Mouse (Mus musculus) CH12.LX (cell line): ENCODE measurements around the gene Hist1h4d. TPM values are rescaled to one million over a fixed set of nuclear protein-coding genes. Genes with fewer than 3 reads are reported as not detected.

Source experiments
- DNase-seq: peaks from one replicate; pipeline ENCODE4 v3.0.0-alpha.2; 2013; ENCODE audit errors: extremely low read depth
- H3K27ac ChIP-seq: 2 replicates; pipeline ENCODE4 v1.5.1; 2012; ENCODE audit warnings: low read depth, mild to moderate bottlenecking, control low read depth, moderate library complexity; ENCODE audit not compliant: insufficient read depth
- H3K27me3 ChIP-seq: replicated peaks from 2 replicates; pipeline ENCODE3; 2012; ENCODE audit warnings: inconsistent platforms
- H3K36me3 ChIP-seq, 2 experiments: replicated peaks in 1 of 2; 2 replicates each; pipeline versions ENCODE3 to v1.6.1; 2012; ENCODE audit warnings: inconsistent platforms in 1 of 2, low read length in 1 of 2, mild to moderate bottlenecking in 1 of 2, mixed read lengths in 1 of 2, moderate library complexity in 1 of 2; ENCODE audit not compliant: control insufficient read depth in 1 of 2, insufficient read depth in 1 of 2
- H3K4me1 ChIP-seq, 2 experiments: 2 replicates each; pipeline ENCODE4 v1.6.1; 2012; ENCODE audit warnings: inconsistent platforms in 1 of 2, moderate library complexity in 1 of 2; ENCODE audit not compliant: insufficient read depth in 2 of 2, control insufficient read depth in 1 of 2
- H3K4me2 ChIP-seq: 2 replicates; pipeline ENCODE4 v1.6.1; 2012; ENCODE audit warnings: low read depth, mild to moderate bottlenecking, control low read depth; ENCODE audit not compliant: poor library complexity, insufficient read depth, severe bottlenecking
- H3K4me3 ChIP-seq, 3 experiments: fragments of 150-350 bp in 1 of 3; sonication (generic) in 1 of 3; replicated peaks in 1 of 3; 2 replicates each; pipeline versions ENCODE3 to v1.5.1; 2011 to 2012; ENCODE audit warnings: low read depth in 2 of 3, low read length in 2 of 3, mild to moderate bottlenecking in 2 of 3, moderate library complexity in 2 of 3, control low read depth in 1 of 3, improper control_type of control experiment in 1 of 3, inconsistent platforms in 1 of 3, mixed read lengths in 1 of 3; ENCODE audit not compliant: poor library complexity in 1 of 3
- H3K79me2 ChIP-seq: replicated peaks from 2 replicates; pipeline ENCODE4 v1.6.1; 2012; ENCODE audit warnings: mild to moderate bottlenecking, moderate library complexity; ENCODE audit not compliant: control insufficient read depth, poor library complexity, insufficient read depth, severe bottlenecking; ENCODE audit errors: extremely low read depth
- H3K9ac ChIP-seq: 2 replicates; pipeline ENCODE4 v1.6.1; 2012; ENCODE audit warnings: low read depth, mild to moderate bottlenecking, control low read depth, moderate library complexity; ENCODE audit not compliant: insufficient read depth
- H3K9me3 ChIP-seq: replicated peaks from 2 replicates; pipeline ENCODE3; 2012; ENCODE audit warnings: low read length, inconsistent platforms, mixed read lengths
- CHD1 ChIP-seq: IDR thresholded peaks from 2 replicates; pipeline ENCODE4 v1.6.1; 2012; ENCODE audit warnings: low read depth, low read length, improper control_type of control experiment, inconsistent platforms
- CTCF ChIP-seq, 2 experiments: IDR thresholded peaks in 1 of 2; conservative IDR thresholded peaks in 1 of 2; 2 replicates each; pipeline ENCODE4 v1.5.1; 2011 to 2012; ENCODE audit warnings: low read depth in 2 of 2, low read length in 2 of 2, improper control_type of control experiment in 1 of 2, inconsistent platforms in 1 of 2, mild to moderate bottlenecking in 1 of 2, moderate library complexity in 1 of 2
- ELF1 ChIP-seq: IDR thresholded peaks from 2 replicates; pipeline ENCODE4 v1.6.1; 2014; ENCODE audit warnings: low read depth, mild to moderate bottlenecking, inconsistent platforms, low read length, improper control_type of control experiment
- EP300 ChIP-seq: IDR thresholded peaks from 2 replicates; pipeline ENCODE4 v1.6.1; 2011; ENCODE audit warnings: low read length, improper control_type of control experiment
- ETS1 ChIP-seq: conservative IDR thresholded peaks from 2 replicates; pipeline ENCODE4 v1.6.1; 2012; ENCODE audit warnings: low read depth, mild to moderate bottlenecking, inconsistent platforms, low read length, improper control_type of control experiment, moderate library complexity
- GABPA ChIP-seq: IDR thresholded peaks from 2 replicates; pipeline ENCODE4 v1.6.1; 2012; ENCODE audit warnings: low read depth, low read length, improper control_type of control experiment, inconsistent platforms; ENCODE audit not compliant: insufficient replicate concordance
- HCFC1 ChIP-seq: IDR thresholded peaks from 2 replicates; pipeline ENCODE4 v1.6.1; 2012; ENCODE audit warnings: low read depth, mild to moderate bottlenecking, inconsistent platforms, low read length, improper control_type of control experiment
- JUND ChIP-seq: conservative IDR thresholded peaks from 2 replicates; pipeline ENCODE4 v1.6.1; 2011; ENCODE audit warnings: low read depth, low read length, improper control_type of control experiment
- KAT2A ChIP-seq: IDR thresholded peaks from 2 replicates; pipeline ENCODE4 v1.6.1; 2012; ENCODE audit warnings: low read length, improper control_type of control experiment, inconsistent platforms; ENCODE audit not compliant: insufficient replicate concordance
- MAX ChIP-seq: IDR thresholded peaks from 2 replicates; pipeline ENCODE4 v1.6.1; 2011; ENCODE audit warnings: low read length, improper control_type of control experiment
- MEF2A ChIP-seq: IDR thresholded peaks from 2 replicates; pipeline ENCODE4 v1.6.1; 2014; ENCODE audit warnings: low read depth, mild to moderate bottlenecking, inconsistent platforms, low read length, improper control_type of control experiment, borderline replicate concordance
- POLR2A ChIP-seq: IDR thresholded peaks from 2 replicates; pipeline ENCODE4 v1.6.1; 2011; ENCODE audit warnings: low read depth, mild to moderate bottlenecking, improper control_type of control experiment, low read length
- RAD21 ChIP-seq: IDR thresholded peaks from 2 replicates; pipeline ENCODE4 v1.6.1; 2011; ENCODE audit warnings: low read depth, mild to moderate bottlenecking, low read length, improper control_type of control experiment, moderate library complexity
- RCOR1 ChIP-seq: conservative IDR thresholded peaks from 2 replicates; pipeline ENCODE4 v1.6.1; 2012; ENCODE audit warnings: low read depth, mild to moderate bottlenecking, inconsistent platforms, low read length, improper control_type of control experiment
- SMC3 ChIP-seq: IDR thresholded peaks from 2 replicates; pipeline ENCODE4 v1.6.1; 2011; ENCODE audit warnings: low read depth, low read length, improper control_type of control experiment
- TBP ChIP-seq: conservative IDR thresholded peaks from 2 replicates; pipeline ENCODE4 v1.6.1; 2011; ENCODE audit warnings: low read depth, low read length, improper control_type of control experiment
- TCF12 ChIP-seq: IDR thresholded peaks from 2 replicates; pipeline ENCODE4 v1.6.1; 2014; ENCODE audit warnings: low read depth, mild to moderate bottlenecking, inconsistent platforms, low read length, improper control_type of control experiment
- USF2 ChIP-seq: conservative IDR thresholded peaks from 2 replicates; pipeline ENCODE4 v1.6.1; 2011; ENCODE audit warnings: low read depth, low read length, improper control_type of control experiment
- ZC3H11A ChIP-seq: IDR thresholded peaks from 2 replicates; pipeline ENCODE4 v1.6.1; 2012; ENCODE audit warnings: low read depth, mild to moderate bottlenecking, inconsistent platforms, low read length, improper control_type of control experiment
- ZKSCAN1 ChIP-seq: IDR thresholded peaks from 2 replicates; pipeline ENCODE4 v1.6.1; 2012; ENCODE audit warnings: low read depth, inconsistent platforms, low read length, improper control_type of control experiment, borderline replicate concordance
- ZMIZ1 ChIP-seq: IDR thresholded peaks from 2 replicates; pipeline ENCODE4 v1.6.1; 2012; ENCODE audit warnings: low read depth, mild to moderate bottlenecking, inconsistent platforms, low read length, improper control_type of control experiment
- dilution Hi-C: fragments of 300-500 bp; cut with MboI; formaldehyde crosslinking; loops from 2 replicates; pipeline ENCODE4 v1.14.3; 2020; ENCODE audit warnings: low sequenced_read_pairs; ENCODE audit not compliant: extremely low pct_unique_long_range_greater_than_20kb, extremely low pct_ligation_motif_present
- in situ Hi-C: fragments of 300-500 bp; cut with MboI; formaldehyde crosslinking; loops from 3 replicates; pipeline ENCODE4 v1.14.3; 2019; ENCODE audit warnings: low sequenced_read_pairs, low pct_ligation_motif_present, low pct_unique_long_range_greater_than_20kb, mixed read lengths
- polyA plus RNA-seq: library from polyadenylated mRNA; unstranded; fragments of >175 nt; gene quantifications from 2 replicates; pipeline ENCODE4 v1.2.1, GENCODE M21; 2012; ENCODE audit warnings: low read depth; ENCODE audit not compliant: insufficient read length
- total RNA-seq, 2 experiments: library from RNA; depleted of rRNA; stranded (reverse); fragments of 300-350 nt in 1 of 2; fragments of >200 nt in 1 of 2; gene quantifications; 2 replicates each; pipeline ENCODE4 v1.2.3; 2012 to 2014

Gene Hist1h4d
- total and polyA plus RNA-seq, 3 experiments: 6.7 to 1,831 (median 27.7) TPM

DNA sequence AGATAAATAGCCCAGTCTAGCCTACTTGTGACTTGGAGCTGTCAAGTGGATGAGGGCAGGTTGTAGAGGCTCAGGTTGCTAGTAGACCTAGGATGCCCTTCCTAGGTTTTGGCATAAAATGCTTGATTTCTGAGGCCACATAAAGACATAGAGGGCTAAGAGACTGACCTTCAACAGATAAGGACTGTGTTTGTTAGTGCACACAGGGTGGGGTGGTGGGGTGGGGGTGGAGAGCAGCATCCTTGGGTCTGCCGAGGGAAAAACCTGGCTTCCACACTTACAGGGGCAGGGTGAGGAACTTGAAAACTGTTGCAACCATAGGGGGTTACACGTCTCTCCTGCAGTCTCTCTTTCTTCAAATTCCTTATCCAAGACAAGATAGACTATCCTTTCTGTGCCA is 13.8 kb downstream of the Hist1h4d start:
- H3K36me3 ChIP-seq: no peaks in the 10 kb centered on the region
- in situ Hi-C loops: no loop called here
- DNase-seq: no peak
- H3K27me3 ChIP-seq: no peaks in the 10 kb centered on the region
- H3K79me2 ChIP-seq: no peaks in the 10 kb centered on the region
- H3K4me2 ChIP-seq: no peak overlapping the region
- H3K4me1 ChIP-seq: peaks cover 2 to 34% of the 10 kb centered on the region in 2 experiments; a peak in 3 of 4 replicates
- H3K9ac ChIP-seq: no peak overlapping the region
- TF ChIP-seq ZKSCAN1: no peak
- TF ChIP-seq TBP: no peak
- no peak for TF ChIP-seq RAD21
- no peak for TF ChIP-seq RCOR1
- TF ChIP-seq HCFC1: no peak
- TF ChIP-seq MEF2A: no peak
- no peak for TF ChIP-seq GABPA
- no peak for TF ChIP-seq EP300
- TF ChIP-seq SMC3: no peak
- TF ChIP-seq ELF1: no peak
- no peak for TF ChIP-seq CHD1
- TF ChIP-seq JUND: no peak
- no peak for TF ChIP-seq TCF12
- TF ChIP-seq CTCF (conservative IDR thresholded peaks at IDR 0.05 in 1 of 2, IDR thresholded peaks at IDR 0.05 in 1 of 2; ENCODE audit: low read depth in 2 of 2, low read length in 2 of 2): no peak
- no peak for TF ChIP-seq USF2
- no peak for TF ChIP-seq ZMIZ1
- no peak for TF ChIP-seq ETS1
- no peak for TF ChIP-seq MAX
- H3K27ac ChIP-seq: no peak overlapping the region
- no peak overlapping the region for H3K4me3 ChIP-seq
- dilution Hi-C loops: no loop called here
- no peaks in the 10 kb centered on the region for H3K9me3 ChIP-seq

DNA sequence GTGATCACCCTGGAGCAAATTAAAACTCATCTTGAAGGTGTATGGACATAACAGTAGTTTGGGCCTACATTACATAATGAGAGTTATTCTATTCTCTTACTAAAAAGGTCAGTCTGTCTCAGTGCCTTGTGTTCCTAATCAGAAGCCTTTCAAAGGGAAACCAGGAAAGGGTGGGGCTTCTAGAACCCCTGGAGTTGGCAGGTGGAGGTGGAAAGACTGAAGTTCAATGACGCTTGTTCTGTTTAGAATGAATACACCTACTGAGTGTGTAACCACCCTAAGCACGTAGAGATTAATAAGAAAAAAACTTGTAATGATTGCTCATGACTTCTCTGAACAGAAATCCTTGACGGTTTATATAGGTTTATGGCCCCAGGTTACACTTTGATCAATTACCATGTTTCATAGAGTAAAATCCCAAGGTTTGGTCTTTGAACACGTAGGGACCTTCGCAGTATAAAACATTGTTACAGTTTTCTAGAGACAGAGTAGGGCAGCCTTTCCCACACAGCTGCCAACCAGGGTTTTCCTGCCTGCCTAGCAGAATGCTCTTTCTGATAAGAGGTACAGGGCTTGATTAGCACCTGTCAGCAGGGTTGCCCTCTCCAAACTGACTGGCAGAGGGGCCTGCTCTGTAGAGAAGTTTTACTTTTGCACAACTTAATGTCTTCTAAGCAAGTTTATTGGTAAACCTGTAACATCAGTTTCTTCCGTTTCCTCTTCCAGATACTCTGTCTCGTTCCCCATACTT is 14.4 kb downstream of the Hist1h4d start:
- Histone ChIP-seq H3K79me2 (no peaks in the 10 kb centered on the region), H3K9me3 (no peaks in the 10 kb centered on the region), H3K4me3 (no peak overlapping the region), H3K27me3 (no peaks in the 10 kb centered on the region), H3K4me1 (peaks cover 2 to 31% of the 10 kb centered on the region in 2 experiments; a peak in 3 of 4 replicates), H3K9ac (no peak overlapping the region), H3K36me3 (no peaks in the 10 kb centered on the region), H3K4me2 (no peak overlapping the region), H3K27ac (no peak overlapping the region)
- DNase-seq: no peak
- in situ Hi-C loops: no loop called here
- dilution Hi-C loops: no loop called here
- TF ChIP-seq ZC3H11A: no peak
- no peak for TF ChIP-seq GABPA
- TF ChIP-seq KAT2A: no peak
- TF ChIP-seq POLR2A: no peak
- TF ChIP-seq ZKSCAN1: no peak
